Mouse (Mus musculus): ENCODE measurements around the gene Pdha1. TPM values are rescaled to one million over a fixed set of nuclear protein-coding genes. Genes with fewer than 3 reads are reported as not detected.

The Pdha1 gene
- total and polyA plus RNA-seq, 2 experiments from 2014 or later, result 164 to 169 TPM

- 82% methylated on average over 3 of the region's 3 CpGs for WGBS
- Histone ChIP-seq H3K4me3 (ENCODE audit: low read depth, low read length) (no peak overlapping the region), H3K9ac (no peak overlapping the region), H3K36me3 (ENCODE audit: insufficient read depth) (peaks cover 2% of the 10 kb centered on the region; the same call in 1 of the 2 replicates), H3K27me3 (ENCODE audit: insufficient read depth, low read length) (no peaks in the 10 kb centered on the region), H3K9me3 (ENCODE audit: low read length) (no peaks in the 10 kb centered on the region), H3K27ac (ENCODE audit: low read depth, low read length) (no peak overlapping the region), H3K4me2 (ENCODE audit: low read depth) (no peak overlapping the region), H3K4me1 (ENCODE audit: insufficient read depth) (no peaks in the 10 kb centered on the region)
- peak; percentile 78 for DNase-seq
- TF ChIP-seq CTCF (IDR thresholded peaks at IDR 0.05; ENCODE audit: low read depth), result peak; percentile 86
- ATAC-seq, result peak; percentile 83
Observed at GRCm38 (mm10) chrX:160116658-160117057, 21.6 kb downstream of the Pdha1 start.

- no peak overlapping the region for H3K4me2 ChIP-seq (ENCODE audit: low read depth)
- no peaks in the 10 kb centered on the region for H3K36me3 ChIP-seq (ENCODE audit: insufficient read depth)
- no peaks in the 10 kb centered on the region for H3K27me3 ChIP-seq (ENCODE audit: insufficient read depth, low read length)
- TF ChIP-seq CTCF (IDR thresholded peaks at IDR 0.05; ENCODE audit: low read depth), result no peak
- no peak for DNase-seq
- H3K4me1 ChIP-seq (ENCODE audit: insufficient read depth), result no peaks in the 10 kb centered on the region
- H3K9ac ChIP-seq, result no peak overlapping the region
- H3K27ac ChIP-seq (ENCODE audit: low read depth, low read length), result no peak overlapping the region
- no peak overlapping the region for H3K4me3 ChIP-seq (ENCODE audit: low read depth, low read length)
- no peaks in the 10 kb centered on the region for H3K9me3 ChIP-seq (ENCODE audit: low read length)
- no peak for ATAC-seq
Observed at GRCm38 (mm10) chrX:160116074-160116473, 22.1 kb downstream of the Pdha1 start.

DNA sequence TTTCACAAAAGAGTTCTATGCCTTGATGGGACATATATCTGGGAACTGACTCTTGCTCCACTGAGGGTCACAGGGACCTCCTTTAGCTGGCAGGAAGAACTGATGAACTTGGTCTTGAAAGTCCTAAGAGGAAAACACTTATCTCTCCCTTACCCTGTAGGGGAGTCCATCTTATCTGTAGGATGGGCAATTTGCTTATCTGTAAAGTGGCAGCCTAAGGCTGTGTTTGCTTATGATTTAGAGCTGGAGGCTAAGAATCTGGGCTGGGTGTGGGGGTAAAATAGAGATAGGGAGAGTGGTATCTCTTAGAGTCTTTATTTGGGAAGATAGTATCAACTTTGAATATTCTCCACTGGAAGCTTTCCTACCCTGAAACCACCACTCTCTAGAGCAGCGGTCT lies 24.4 kb downstream of the Pdha1 start:
- ATAC-seq (no peak), DNase-seq (no peak)
- 96% methylated on average over 1 of the region's 1 CpGs for WGBS
- Histone ChIP-seq H3K27ac (ENCODE audit: low read depth, low read length) (no peak overlapping the region), H3K4me3 (ENCODE audit: low read depth, low read length) (no peak overlapping the region), H3K27me3 (ENCODE audit: insufficient read depth, low read length) (no peaks in the 10 kb centered on the region), H3K9me3 (ENCODE audit: low read length) (no peaks in the 10 kb centered on the region), H3K4me2 (ENCODE audit: low read depth) (no peak overlapping the region), H3K4me1 (ENCODE audit: insufficient read depth) (no peaks in the 10 kb centered on the region), H3K36me3 (ENCODE audit: insufficient read depth) (no peaks in the 10 kb centered on the region), H3K9ac (no peak overlapping the region)
- no peak for TF ChIP-seq CTCF (IDR thresholded peaks at IDR 0.05; ENCODE audit: low read depth)

GRCm38 (mm10) chrX:160107817-160108216 lies 30.4 kb downstream of the Pdha1 start:
- 69% methylated on average over 4 of the region's 4 CpGs for WGBS
- no peak for DNase-seq
- no peak for TF ChIP-seq CTCF (IDR thresholded peaks at IDR 0.05; ENCODE audit: low read depth)
- no peaks in the 10 kb centered on the region for H3K4me1 ChIP-seq (ENCODE audit: insufficient read depth)
- H3K4me2 ChIP-seq (ENCODE audit: low read depth), result no peak overlapping the region
- no peak overlapping the region for H3K4me3 ChIP-seq (ENCODE audit: low read depth, low read length)
- no peaks in the 10 kb centered on the region for H3K36me3 ChIP-seq (ENCODE audit: insufficient read depth)
- ATAC-seq, result no peak
- H3K27ac ChIP-seq (ENCODE audit: low read depth, low read length), result no peak overlapping the region
- no peak overlapping the region for H3K9ac ChIP-seq
- no peaks in the 10 kb centered on the region for H3K9me3 ChIP-seq (ENCODE audit: low read length)
- H3K27me3 ChIP-seq (ENCODE audit: insufficient read depth, low read length), result no peaks in the 10 kb centered on the region

DNA sequence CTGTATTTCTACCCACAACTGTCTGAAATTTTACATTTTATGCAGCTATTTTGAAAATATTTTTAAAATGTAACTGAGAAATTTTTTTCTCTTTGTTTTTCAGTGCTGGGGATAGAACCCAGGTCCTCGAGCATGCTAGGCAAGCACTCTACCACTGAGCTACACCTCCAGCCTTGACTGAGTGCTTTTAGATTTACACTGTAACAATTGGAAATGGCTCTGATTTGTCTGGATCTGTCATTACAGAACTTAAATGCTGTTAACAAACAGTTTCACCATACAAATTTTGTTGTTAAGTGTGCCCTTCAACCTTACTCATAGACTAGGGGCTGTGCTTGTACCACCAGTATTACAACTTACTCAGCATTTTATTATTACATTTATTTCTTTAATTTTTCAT lies 46.2 kb downstream of the Pdha1 start:
- no peak overlapping the region for H3K4me2 ChIP-seq (ENCODE audit: low read depth)
- H3K4me3 ChIP-seq (ENCODE audit: low read depth, low read length), result no peak overlapping the region
- ATAC-seq (no peak), DNase-seq (no peak)
- no peaks in the 10 kb centered on the region for H3K9me3 ChIP-seq (ENCODE audit: low read length)
- no peaks in the 10 kb centered on the region for H3K27me3 ChIP-seq (ENCODE audit: insufficient read depth, low read length)
- no peak overlapping the region for H3K27ac ChIP-seq (ENCODE audit: low read depth, low read length)
- no peaks in the 10 kb centered on the region for H3K36me3 ChIP-seq (ENCODE audit: insufficient read depth)
- WGBS, result 59% methylated on average over 1 of the region's 1 CpGs
- H3K4me1 ChIP-seq (ENCODE audit: insufficient read depth), result no peaks in the 10 kb centered on the region
- H3K9ac ChIP-seq, result no peak overlapping the region
- TF ChIP-seq CTCF (IDR thresholded peaks at IDR 0.05; ENCODE audit: low read depth), result no peak

Other genes starting within 250 kb of the Pdha1 start
- 1.2 and 1.3 TPM in 2 replicates for gene Map3k15, start 150.0 kb downstream of the Pdha1 start, total RNA-seq (2014; rRNA removed)
- 0.21 and 0.22 TPM in 2 replicates for gene Map3k15, start 150.0 kb downstream of the Pdha1 start, polyA plus RNA-seq (2015; fragmentation: Nextera tagmentation; extraction: Ambion mirVana)